Mouse (Mus musculus): ENCODE data around the gene Hadha. TPM values are rescaled to one million over a fixed set of nuclear protein-coding genes. Genes with fewer than 3 reads are reported as not detected.
A peak's percentile ranks its signal among the peaks of the same experiment; 100 is the strongest.

Gene Hadha
- polyA plus RNA-seq, 1 experiment, result 64.3 TPM

GRCm38 (mm10) chr5:30094399-30094798 lies 60.6 kb downstream of the Hadha start:
- 54% methylated on average over 2 of the region's 2 CpGs for WGBS
- TF ChIP-seq CTCF (IDR thresholded peaks at IDR 0.05; ENCODE audit: insufficient read depth, low read length) (no peak), POLR2A (IDR thresholded peaks at IDR 0.05; ENCODE audit: borderline replicate concordance, extremely low read depth, low read depth, low read length) (no peak)

DNA sequence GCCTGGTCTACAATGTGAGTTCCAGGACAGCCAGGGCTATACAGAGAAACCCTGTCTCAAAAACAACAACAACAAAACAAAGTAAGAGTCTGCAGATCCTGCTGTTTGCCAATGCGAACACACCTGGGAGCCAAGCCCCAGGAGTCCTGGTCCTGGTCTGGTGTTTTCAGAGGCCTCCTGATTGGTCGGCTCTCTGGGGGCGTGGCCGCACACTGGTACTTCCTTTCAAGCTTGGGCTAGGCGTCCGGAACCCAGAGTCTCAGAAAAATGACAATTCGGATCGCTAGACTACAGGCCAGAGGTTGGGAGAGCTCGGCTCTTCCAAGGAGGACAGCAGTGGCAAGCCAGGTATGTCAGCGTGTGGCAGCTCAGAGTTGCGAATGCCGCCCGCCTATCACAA lies 62.3 kb downstream of the Hadha start:
- TF ChIP-seq POLR2A (IDR thresholded peaks at IDR 0.05; ENCODE audit: borderline replicate concordance, extremely low read depth, low read depth, low read length) (no peak), CTCF (IDR thresholded peaks at IDR 0.05; ENCODE audit: insufficient read depth, low read length) (no peak)
- DNase-seq, result no peak
- no peak overlapping the region for H3K4me3 ChIP-seq (replicated peaks; ENCODE audit: extremely low read depth, low read depth, low read length)
- no peaks in the 10 kb centered on the region for H3K4me1 ChIP-seq (ENCODE audit: control insufficient read depth, insufficient read depth, low read length)
- 52% methylated on average over 13 of the region's 13 CpGs for WGBS

More at GRCm38 (mm10) chr5:30094399-30094798, 60.6 kb downstream of the Hadha start:
- no peak for DNase-seq
- Histone ChIP-seq H3K4me1 (ENCODE audit: control insufficient read depth, insufficient read depth, low read length) (no peaks in the 10 kb centered on the region), H3K4me3 (replicated peaks; ENCODE audit: extremely low read depth, low read depth, low read length) (no peak overlapping the region)

- TF ChIP-seq CTCF (IDR thresholded peaks at IDR 0.05; ENCODE audit: insufficient read depth, low read length) (no peak), POLR2A (IDR thresholded peaks at IDR 0.05; ENCODE audit: borderline replicate concordance, extremely low read depth, low read depth, low read length) (peak; percentile 69; the same call in 1 of the 2 replicates)
- DNase-seq, result peak; percentile 67
- no peaks in the 10 kb centered on the region for H3K4me1 ChIP-seq (ENCODE audit: control insufficient read depth, insufficient read depth, low read length)
- H3K4me3 ChIP-seq (replicated peaks; ENCODE audit: extremely low read depth, low read depth, low read length), result peak within 1 kb of the TSS; percentile 75
- WGBS, result under 1% methylated on average over 45 of the region's 45 CpGs
Observed at GRCm38 (mm10) chr5:30072825-30073821, 81.8 kb downstream of the Hadha start, which contains the start of gene Tyms. Gene Tyms (minus strand): TSS chr5:30073617.

DNA sequence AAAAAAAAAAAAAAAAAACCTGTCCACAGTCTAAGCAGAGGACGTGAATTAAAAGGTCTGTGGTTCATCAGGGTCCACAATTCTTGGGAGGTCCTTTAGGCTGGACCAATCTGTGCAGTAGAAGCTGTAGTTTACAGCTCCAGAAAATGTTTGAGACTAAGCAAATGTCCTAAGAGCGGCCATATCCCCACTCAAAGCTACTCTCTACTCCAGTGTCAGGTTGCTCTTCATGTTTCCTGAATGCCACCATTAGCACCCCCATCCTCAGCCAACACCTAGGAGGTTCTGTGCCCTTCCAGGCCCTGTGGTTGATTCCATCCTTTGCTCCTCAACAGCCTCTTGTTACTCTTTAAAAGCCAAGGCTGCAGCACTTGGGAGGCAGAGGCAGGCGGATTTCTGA lies 82.6 kb downstream of the Hadha start:
- Histone ChIP-seq H3K4me1 (ENCODE audit: control insufficient read depth, insufficient read depth, low read length) (no peaks in the 10 kb centered on the region), H3K4me3 (replicated peaks; ENCODE audit: extremely low read depth, low read depth, low read length) (no peak overlapping the region)
- TF ChIP-seq CTCF (IDR thresholded peaks at IDR 0.05; ENCODE audit: insufficient read depth, low read length) (no peak), POLR2A (IDR thresholded peaks at IDR 0.05; ENCODE audit: borderline replicate concordance, extremely low read depth, low read depth, low read length) (no peak)
- no peak for DNase-seq
- 41% methylated on average over 3 of the region's 3 CpGs for WGBS

DNA sequence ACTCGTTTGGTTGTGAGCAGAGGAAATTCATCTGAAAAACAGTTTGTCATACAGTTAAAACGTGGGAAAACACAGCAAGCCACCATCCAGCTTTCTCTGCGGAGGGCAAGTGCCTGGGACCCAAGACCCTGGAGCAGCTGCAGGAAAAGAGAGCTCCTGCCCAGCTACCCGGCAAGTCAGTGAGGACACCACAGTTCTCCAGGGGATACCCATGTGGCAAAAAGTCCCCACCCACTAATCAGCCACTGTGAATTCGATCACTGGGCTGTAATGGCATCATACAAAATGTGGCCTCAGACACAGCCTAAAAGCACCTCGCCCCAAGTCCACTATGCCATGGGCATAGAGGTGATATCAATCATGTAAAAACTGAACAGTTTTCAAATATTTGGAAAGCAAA lies 83.3 kb downstream of the Hadha start:
- 69% methylated on average over 6 of the region's 6 CpGs for WGBS
- H3K4me3 ChIP-seq (replicated peaks; ENCODE audit: extremely low read depth, low read depth, low read length), result no peak overlapping the region

More for the DNA sequence above, 83.3 kb downstream of the Hadha start:
- DNase-seq, result no peak
- H3K4me1 ChIP-seq (ENCODE audit: control insufficient read depth, insufficient read depth, low read length), result no peaks in the 10 kb centered on the region
- TF ChIP-seq CTCF (IDR thresholded peaks at IDR 0.05; ENCODE audit: insufficient read depth, low read length) (no peak), POLR2A (IDR thresholded peaks at IDR 0.05; ENCODE audit: borderline replicate concordance, extremely low read depth, low read depth, low read length) (no peak)

Other genes with a start within 250 kb of the Hadha start
- not detected in 2 replicates for gene Il6, start 142.0 kb downstream of the Hadha start, polyA plus RNA-seq (2012; rRNA removed)
- gene Tyms, start 81.5 kb downstream of the Hadha start, polyA plus RNA-seq (2012; rRNA removed), result 9.7 and 12.2 TPM in 2 replicates
- gene Garem2, start 50.0 kb downstream of the Hadha start, polyA plus RNA-seq (2012; rRNA removed), result 0.09 and 0.15 TPM in 2 replicates
- not detected in 2 replicates for gene 3110082J24Rik, start 49.1 kb downstream of the Hadha start, polyA plus RNA-seq (2012; rRNA removed)
- 49.3 and 112 TPM in 2 replicates for gene Hadhb, start 86 bp upstream of the Hadha start, polyA plus RNA-seq (2012; rRNA removed)
- gene Adgrf3, start 50.6 kb upstream of the Hadha start, polyA plus RNA-seq (2012; rRNA removed), result 0.15 and 0.27 TPM in 2 replicates
- gene Selenoi, start 77.4 kb upstream of the Hadha start, polyA plus RNA-seq (2012; rRNA removed), result 20.4 and 33.5 TPM in 2 replicates
- 1.3 and 3.1 TPM in 2 replicates for gene Drc1, start 126.2 kb upstream of the Hadha start, polyA plus RNA-seq (2012; rRNA removed)

Measured in lung, adult 2 months (tissue).